Mouse (Mus musculus) CH12.LX (cell line): Measurements from ENCODE around the gene Pithd1. TPM values are rescaled to one million over a fixed set of nuclear protein-coding genes. Genes with fewer than 3 reads are reported as not detected.

Source experiments
- DNase-seq: peaks from one replicate; pipeline ENCODE4 v3.0.0-alpha.2; 2013; ENCODE audit errors: extremely low read depth
- H3K27ac ChIP-seq: 2 replicates; pipeline ENCODE4 v1.5.1; 2012; ENCODE audit warnings: low read depth, mild to moderate bottlenecking, control low read depth, moderate library complexity; ENCODE audit not compliant: insufficient read depth
- H3K27me3 ChIP-seq: replicated peaks from 2 replicates; pipeline ENCODE3; 2012; ENCODE audit warnings: inconsistent platforms
- H3K36me3 ChIP-seq, 2 experiments: replicated peaks in 1 of 2; 2 replicates each; pipeline versions ENCODE3 to v1.6.1; 2012; ENCODE audit warnings: inconsistent platforms in 1 of 2, low read length in 1 of 2, mild to moderate bottlenecking in 1 of 2, mixed read lengths in 1 of 2, moderate library complexity in 1 of 2; ENCODE audit not compliant: control insufficient read depth in 1 of 2, insufficient read depth in 1 of 2
- H3K4me1 ChIP-seq, 2 experiments: 2 replicates each; pipeline ENCODE4 v1.6.1; 2012; ENCODE audit warnings: inconsistent platforms in 1 of 2, moderate library complexity in 1 of 2; ENCODE audit not compliant: insufficient read depth in 2 of 2, control insufficient read depth in 1 of 2
- H3K4me2 ChIP-seq: 2 replicates; pipeline ENCODE4 v1.6.1; 2012; ENCODE audit warnings: low read depth, mild to moderate bottlenecking, control low read depth; ENCODE audit not compliant: poor library complexity, insufficient read depth, severe bottlenecking
- H3K4me3 ChIP-seq, 3 experiments: fragments of 150-350 bp in 1 of 3; sonication (generic) in 1 of 3; replicated peaks in 1 of 3; 2 replicates each; pipeline versions ENCODE3 to v1.5.1; 2011 to 2012; ENCODE audit warnings: low read depth in 2 of 3, low read length in 2 of 3, mild to moderate bottlenecking in 2 of 3, moderate library complexity in 2 of 3, control low read depth in 1 of 3, improper control_type of control experiment in 1 of 3, inconsistent platforms in 1 of 3, mixed read lengths in 1 of 3; ENCODE audit not compliant: poor library complexity in 1 of 3
- H3K79me2 ChIP-seq: replicated peaks from 2 replicates; pipeline ENCODE4 v1.6.1; 2012; ENCODE audit warnings: mild to moderate bottlenecking, moderate library complexity; ENCODE audit not compliant: control insufficient read depth, poor library complexity, insufficient read depth, severe bottlenecking; ENCODE audit errors: extremely low read depth
- H3K9ac ChIP-seq: 2 replicates; pipeline ENCODE4 v1.6.1; 2012; ENCODE audit warnings: low read depth, mild to moderate bottlenecking, control low read depth, moderate library complexity; ENCODE audit not compliant: insufficient read depth
- H3K9me3 ChIP-seq: replicated peaks from 2 replicates; pipeline ENCODE3; 2012; ENCODE audit warnings: low read length, inconsistent platforms, mixed read lengths
- BHLHE40 ChIP-seq: IDR thresholded peaks from 2 replicates; pipeline ENCODE4 v1.6.1; 2011; ENCODE audit warnings: mild to moderate bottlenecking, low read depth, low read length, improper control_type of control experiment
- CHD1 ChIP-seq: IDR thresholded peaks from 2 replicates; pipeline ENCODE4 v1.6.1; 2012; ENCODE audit warnings: low read depth, low read length, improper control_type of control experiment, inconsistent platforms
- CHD2 ChIP-seq: IDR thresholded peaks from 2 replicates; pipeline ENCODE4 v1.6.1; 2011; ENCODE audit warnings: low read length, improper control_type of control experiment
- CTCF ChIP-seq, 2 experiments: IDR thresholded peaks in 1 of 2; conservative IDR thresholded peaks in 1 of 2; 2 replicates each; pipeline ENCODE4 v1.5.1; 2011 to 2012; ENCODE audit warnings: low read depth in 2 of 2, low read length in 2 of 2, improper control_type of control experiment in 1 of 2, inconsistent platforms in 1 of 2, mild to moderate bottlenecking in 1 of 2, moderate library complexity in 1 of 2
- E2F4 ChIP-seq: IDR thresholded peaks from 2 replicates; pipeline ENCODE4 v1.6.1; 2011; ENCODE audit warnings: low read depth, low read length, improper control_type of control experiment; ENCODE audit not compliant: insufficient replicate concordance
- ELF1 ChIP-seq: IDR thresholded peaks from 2 replicates; pipeline ENCODE4 v1.6.1; 2014; ENCODE audit warnings: low read depth, mild to moderate bottlenecking, inconsistent platforms, low read length, improper control_type of control experiment
- EP300 ChIP-seq: IDR thresholded peaks from 2 replicates; pipeline ENCODE4 v1.6.1; 2011; ENCODE audit warnings: low read length, improper control_type of control experiment
- ETS1 ChIP-seq: conservative IDR thresholded peaks from 2 replicates; pipeline ENCODE4 v1.6.1; 2012; ENCODE audit warnings: low read depth, mild to moderate bottlenecking, inconsistent platforms, low read length, improper control_type of control experiment, moderate library complexity
- GABPA ChIP-seq: IDR thresholded peaks from 2 replicates; pipeline ENCODE4 v1.6.1; 2012; ENCODE audit warnings: low read depth, low read length, improper control_type of control experiment, inconsistent platforms; ENCODE audit not compliant: insufficient replicate concordance
- HCFC1 ChIP-seq: IDR thresholded peaks from 2 replicates; pipeline ENCODE4 v1.6.1; 2012; ENCODE audit warnings: low read depth, mild to moderate bottlenecking, inconsistent platforms, low read length, improper control_type of control experiment
- IRF4 ChIP-seq: IDR thresholded peaks from 2 replicates; pipeline ENCODE4 v1.6.1; 2014; ENCODE audit warnings: low read depth, mild to moderate bottlenecking, inconsistent platforms, low read length, improper control_type of control experiment
- JUN ChIP-seq: IDR thresholded peaks from 2 replicates; pipeline ENCODE4 v1.6.1; 2011; ENCODE audit warnings: low read depth, mild to moderate bottlenecking, low read length, improper control_type of control experiment, moderate library complexity; ENCODE audit not compliant: insufficient read depth
- JUND ChIP-seq: conservative IDR thresholded peaks from 2 replicates; pipeline ENCODE4 v1.6.1; 2011; ENCODE audit warnings: low read depth, low read length, improper control_type of control experiment
- KAT2A ChIP-seq: IDR thresholded peaks from 2 replicates; pipeline ENCODE4 v1.6.1; 2012; ENCODE audit warnings: low read length, improper control_type of control experiment, inconsistent platforms; ENCODE audit not compliant: insufficient replicate concordance
- MAFK ChIP-seq: IDR thresholded peaks from 2 replicates; pipeline ENCODE4 v1.6.1; 2011; ENCODE audit warnings: low read length, improper control_type of control experiment; ENCODE audit not compliant: insufficient replicate concordance
- MAX ChIP-seq: IDR thresholded peaks from 2 replicates; pipeline ENCODE4 v1.6.1; 2011; ENCODE audit warnings: low read length, improper control_type of control experiment
- MAZ ChIP-seq: IDR thresholded peaks from 2 replicates; pipeline ENCODE4 v1.6.1; 2012; ENCODE audit warnings: low read depth, mild to moderate bottlenecking, inconsistent platforms, low read length, improper control_type of control experiment, moderate library complexity
- MEF2A ChIP-seq: IDR thresholded peaks from 2 replicates; pipeline ENCODE4 v1.6.1; 2014; ENCODE audit warnings: low read depth, mild to moderate bottlenecking, inconsistent platforms, low read length, improper control_type of control experiment, borderline replicate concordance
- MXI1 ChIP-seq: IDR thresholded peaks from 2 replicates; pipeline ENCODE4 v1.6.1; 2011; ENCODE audit warnings: mild to moderate bottlenecking, low read depth, low read length, improper control_type of control experiment
- MYC ChIP-seq: IDR thresholded peaks from 2 replicates; pipeline ENCODE4 v1.6.1; 2011; ENCODE audit warnings: low read depth, mild to moderate bottlenecking, improper control_type of control experiment, low read length
- NELFE ChIP-seq: IDR thresholded peaks from 2 replicates; pipeline ENCODE4 v1.6.1; 2011; ENCODE audit warnings: low read depth, low read length, improper control_type of control experiment
- NRF1 ChIP-seq: IDR thresholded peaks from 2 replicates; pipeline ENCODE4 v1.6.1; 2014; ENCODE audit warnings: low read depth, mild to moderate bottlenecking, inconsistent platforms, low read length, improper control_type of control experiment, moderate library complexity
- PAX5 ChIP-seq: IDR thresholded peaks from 2 replicates; pipeline ENCODE4 v1.6.1; 2012; ENCODE audit warnings: low read length, inconsistent platforms, mixed read lengths
- POLR2A ChIP-seq: IDR thresholded peaks from 2 replicates; pipeline ENCODE4 v1.6.1; 2011; ENCODE audit warnings: low read depth, mild to moderate bottlenecking, improper control_type of control experiment, low read length
- POLR2AphosphoS2 ChIP-seq: IDR thresholded peaks from 2 replicates; pipeline ENCODE4 v1.6.1; 2011; ENCODE audit warnings: low read depth, low read length, improper control_type of control experiment
- RAD21 ChIP-seq: IDR thresholded peaks from 2 replicates; pipeline ENCODE4 v1.6.1; 2011; ENCODE audit warnings: low read depth, mild to moderate bottlenecking, low read length, improper control_type of control experiment, moderate library complexity
- RCOR1 ChIP-seq: conservative IDR thresholded peaks from 2 replicates; pipeline ENCODE4 v1.6.1; 2012; ENCODE audit warnings: low read depth, mild to moderate bottlenecking, inconsistent platforms, low read length, improper control_type of control experiment
- SIN3A ChIP-seq: IDR thresholded peaks from 2 replicates; pipeline ENCODE4 v1.6.1; 2012; ENCODE audit warnings: low read length, improper control_type of control experiment, inconsistent platforms
- SMC3 ChIP-seq: IDR thresholded peaks from 2 replicates; pipeline ENCODE4 v1.6.1; 2011; ENCODE audit warnings: low read depth, low read length, improper control_type of control experiment
- TBP ChIP-seq: conservative IDR thresholded peaks from 2 replicates; pipeline ENCODE4 v1.6.1; 2011; ENCODE audit warnings: low read depth, low read length, improper control_type of control experiment
- TCF12 ChIP-seq: IDR thresholded peaks from 2 replicates; pipeline ENCODE4 v1.6.1; 2014; ENCODE audit warnings: low read depth, mild to moderate bottlenecking, inconsistent platforms, low read length, improper control_type of control experiment
- UBTF ChIP-seq: IDR thresholded peaks from 2 replicates; pipeline ENCODE4 v1.6.1; 2012; ENCODE audit warnings: low read depth, mild to moderate bottlenecking, inconsistent platforms, low read length, improper control_type of control experiment, moderate library complexity
- USF1 ChIP-seq: IDR thresholded peaks from 2 replicates; pipeline ENCODE4 v1.6.1; 2014; ENCODE audit warnings: low read depth, mild to moderate bottlenecking, inconsistent platforms, low read length, improper control_type of control experiment
- USF2 ChIP-seq: conservative IDR thresholded peaks from 2 replicates; pipeline ENCODE4 v1.6.1; 2011; ENCODE audit warnings: low read depth, low read length, improper control_type of control experiment
- ZC3H11A ChIP-seq: IDR thresholded peaks from 2 replicates; pipeline ENCODE4 v1.6.1; 2012; ENCODE audit warnings: low read depth, mild to moderate bottlenecking, inconsistent platforms, low read length, improper control_type of control experiment
- ZKSCAN1 ChIP-seq: IDR thresholded peaks from 2 replicates; pipeline ENCODE4 v1.6.1; 2012; ENCODE audit warnings: low read depth, inconsistent platforms, low read length, improper control_type of control experiment, borderline replicate concordance
- ZMIZ1 ChIP-seq: IDR thresholded peaks from 2 replicates; pipeline ENCODE4 v1.6.1; 2012; ENCODE audit warnings: low read depth, mild to moderate bottlenecking, inconsistent platforms, low read length, improper control_type of control experiment
- ZNF384 ChIP-seq: IDR thresholded peaks from 2 replicates; pipeline ENCODE4 v1.6.1; 2012; ENCODE audit warnings: low read depth, low read length, improper control_type of control experiment, inconsistent platforms
- dilution Hi-C: fragments of 300-500 bp; cut with MboI; formaldehyde crosslinking; loops from 2 replicates; pipeline ENCODE4 v1.14.3; 2020; ENCODE audit warnings: low sequenced_read_pairs; ENCODE audit not compliant: extremely low pct_unique_long_range_greater_than_20kb, extremely low pct_ligation_motif_present
- in situ Hi-C: fragments of 300-500 bp; cut with MboI; formaldehyde crosslinking; loops from 3 replicates; pipeline ENCODE4 v1.14.3; 2019; ENCODE audit warnings: low sequenced_read_pairs, low pct_ligation_motif_present, low pct_unique_long_range_greater_than_20kb, mixed read lengths
- polyA plus RNA-seq: library from polyadenylated mRNA; unstranded; fragments of >175 nt; gene quantifications from 2 replicates; pipeline ENCODE4 v1.2.1, GENCODE M21; 2012; ENCODE audit warnings: low read depth; ENCODE audit not compliant: insufficient read length
- total RNA-seq, 2 experiments: library from RNA; depleted of rRNA; stranded (reverse); fragments of 300-350 nt in 1 of 2; fragments of >200 nt in 1 of 2; gene quantifications; 2 replicates each; pipeline ENCODE4 v1.2.3; 2012 to 2014

The Pithd1 gene
- total and polyA plus RNA-seq, 3 experiments, result 53.2 to 87.5 (median 53.2) TPM

- 0 out of 2 replicates have a peak, but pooled peaks have one; percentile 16 for TF ChIP-seq ELF1
- TF ChIP-seq RCOR1, result no peak
- no peak for TF ChIP-seq JUN
- TF ChIP-seq MEF2A, result no peak
- TF ChIP-seq KAT2A, result no peak
- TF ChIP-seq NELFE, result peak; percentile 71
- no peak for TF ChIP-seq PAX5
- TF ChIP-seq CTCF (conservative IDR thresholded peaks at IDR 0.05 in 1 of 2, IDR thresholded peaks at IDR 0.05 in 1 of 2; ENCODE audit: low read depth in 2 of 2, low read length in 2 of 2), result no peak
- no peak for TF ChIP-seq CHD2
- no peak for TF ChIP-seq JUND
- no peak for TF ChIP-seq UBTF
- TF ChIP-seq HCFC1, result peak; percentile 47
- peak; percentile 73 for TF ChIP-seq TBP
- TF ChIP-seq MYC, result no peak
- TF ChIP-seq SIN3A, result peak; percentile 59
- TF ChIP-seq GABPA, result no peak
- TF ChIP-seq NRF1, result peak; percentile 50
- TF ChIP-seq IRF4, result peak; percentile 34; the same call in 1 of the 2 replicates
- TF ChIP-seq ZNF384, result no peak
- TF ChIP-seq EP300, result no peak
- peak; percentile 96 for TF ChIP-seq USF2
- TF ChIP-seq POLR2AphosphoS2, result no peak
- TF ChIP-seq BHLHE40, result no peak
- TF ChIP-seq E2F4, result no peak
- no peak for TF ChIP-seq ETS1
- TF ChIP-seq TCF12, result peak; percentile 75
- TF ChIP-seq USF1, result peak; percentile 97
- no peak for TF ChIP-seq MAFK
- peak; percentile 55; the same call in 1 of the 2 replicates for TF ChIP-seq MXI1
- TF ChIP-seq MAX, result peak; percentile 98
- TF ChIP-seq MAZ, result no peak
- TF ChIP-seq ZKSCAN1, result no peak
- TF ChIP-seq SMC3, result no peak; the same call in 1 of the 2 replicates
- peak; percentile 48 for TF ChIP-seq ZMIZ1
- TF ChIP-seq RAD21, result no peak
- no peak for TF ChIP-seq ZC3H11A
- TF ChIP-seq POLR2A, result peak; percentile 70; the same call in 1 of the 2 replicates
- no peak for TF ChIP-seq CHD1
- Histone ChIP-seq H3K9ac (peak within 1 kb of the TSS; percentile 51), H3K4me3 (peak within 1 kb of the TSS; percentile 67 to 87 (median 71)), H3K27ac (no peak within 1 kb of the TSS), H3K9me3 (peaks cover 2% of the 10 kb centered on the region), H3K4me1 (peaks cover 3 to 34% of the 10 kb centered on the region in 2 experiments; a peak in 3 of 4 replicates), H3K36me3 (peaks cover 5 to 39% of the 10 kb centered on the region in 2 experiments), H3K4me2 (peak within 1 kb of the TSS; percentile 72), H3K79me2 (no peaks in the 10 kb centered on the region), H3K27me3 (no peaks in the 10 kb centered on the region)
- in situ Hi-C loops (loop anchor here (10.0 kb wide), 1 partner anchor 61 kb away; no protein-coding TSS in a partner anchor), dilution Hi-C loops (no loop called here)
- peak; percentile 93 for DNase-seq
Measured at GRCm38 (mm10) chr4:135946278-135946658, 40.8 kb downstream of the Pithd1 start, which contains the start of gene Hmgcl. Hmgcl (plus strand) TSS chr4:135946448.
